Mouse (Mus musculus): ENCODE results near the gene Psrc1.

DNA sequence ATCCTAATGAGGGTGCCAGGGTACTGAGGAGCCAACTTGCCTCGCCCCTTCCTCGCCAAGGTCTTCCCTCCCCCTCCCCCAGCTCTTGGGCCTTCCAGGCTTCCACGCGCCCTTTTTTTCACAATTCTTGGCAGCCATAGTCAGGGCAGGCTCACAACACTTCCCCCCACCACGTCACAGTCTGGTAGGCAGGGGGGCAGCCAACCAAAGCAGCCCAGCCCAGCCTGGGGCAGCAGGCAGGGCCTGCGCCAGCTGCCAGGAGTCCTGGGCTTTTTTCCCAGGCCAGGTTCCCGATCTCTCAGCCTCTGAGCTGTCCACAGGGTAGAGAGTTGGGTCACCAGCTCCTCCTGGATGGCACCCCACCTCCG is 28.1 kb downstream of the Psrc1 start:
- TF ChIP-seq CTCF (IDR thresholded peaks at IDR 0.05; ENCODE audit: low read depth), result no peak
- TF ChIP-seq EP300 (IDR thresholded peaks at IDR 0.05; ENCODE audit: low read depth), result no peak
